Mouse (Mus musculus) bone marrow macrophage, adult 2 months (primary cell): ENCODE measurements around the gene 1700067P10Rik.

Source experiments
- CTCF ChIP-seq: IDR thresholded peaks from 2 replicates; pipeline ENCODE4 v1.5.1; 2012; ENCODE audit warnings: low read depth, mild to moderate bottlenecking, low read length, moderate library complexity
- POLR2A ChIP-seq: IDR thresholded peaks from 2 replicates; pipeline ENCODE4 v1.6.1; 2012; ENCODE audit warnings: mild to moderate bottlenecking, low read depth, low read length, borderline replicate concordance

GRCm38 (mm10) chr17:48107862-48108261, 18.7 kb downstream of the 1700067P10Rik start:
- TF ChIP-seq CTCF (no peak), POLR2A (no peak)
